8 mouse cellular contexts compared by ENCODE assay signal in the genomic region with DNA sequence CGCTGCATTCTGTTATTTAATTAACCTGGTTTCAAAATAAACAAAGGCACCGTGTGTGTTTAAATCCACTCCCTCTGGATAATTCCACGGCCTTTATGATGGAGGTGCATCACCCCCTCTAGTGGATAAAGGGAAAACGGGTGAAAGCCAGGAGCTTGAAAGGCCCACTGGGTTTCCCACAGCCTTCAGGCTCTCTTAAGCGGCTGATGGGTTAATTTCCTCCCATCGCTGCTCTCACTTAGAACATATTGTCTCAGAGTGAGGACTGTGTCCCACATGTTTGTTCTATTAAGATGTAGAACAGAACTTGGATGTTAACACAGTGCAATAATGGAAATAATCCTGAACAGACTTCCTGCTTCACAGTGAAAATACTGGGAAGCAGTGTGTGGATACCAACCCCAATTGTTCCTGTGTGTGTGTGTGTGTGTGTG. TPM values are rescaled to one million over a fixed set of nuclear protein-coding genes. Genes with fewer than 3 reads are reported as not detected.
DNase-seq lines count a peak whose midpoint lies in the region; ATAC-seq lines count a peak whose summit lies in the region.

No protein-coding gene starts in this region.

- peak; percentile 11 for DNase-seq in ovary, postnatal 10 days (ENCODE audit: low spot score)
- DNase-seq in ovary, adult 18-20 months (ENCODE audit: low spot score) = no peak
- DNase-seq in embryo, embryonic 11.5 days (ENCODE audit: low read depth, low spot score) = peak; percentile 43
- DNase-seq in heart, postnatal 36 days = peak; percentile 25 to 26
- DNase-seq in layer of hippocampus, adult 18-20 months (ENCODE audit: low spot score in 2 of 2) = peak; percentile 43 to 77
- DNase-seq in lung, postnatal 10 days = peak; percentile 75
- DNase-seq in right cerebral cortex, postnatal 36 days (ENCODE audit: low spot score in 2 of 2) = peak; percentile 25 to 33

- no peak for ATAC-seq in monocyte, adult 5-6 weeks (replicated peaks; ENCODE audit: insufficient number of reproducible peaks, low FRiP score, low TSS enrichment, poor library complexity, severe bottlenecking)

- intact Hi-C loops in heart, postnatal 36 days (cut with DNase I) = loop anchor here (2.0 to 10.0 kb wide), 3 partner anchors 170 to 1210 kb away; no protein-coding TSS in a partner anchor

RNA-seq across cellular contexts. Expression of a gene that starts 33.2 kb away (rescaled TPM):
- total RNA-seq in heart, postnatal 36 days (2021) = 1 to 10 TPM; 3.3 to 4.9 TPM
- total RNA-seq in layer of hippocampus, adult 18-20 months (2021) = 10 to 100 TPM; 31.3 to 37.0 TPM
- 0.67 to 15.5 TPM (median 4.9 TPM) in 3 replicates for total RNA-seq in monocyte, adult 5-6 weeks (2017)
